Mouse (Mus musculus): ENCODE measurements at regions not wholly inside any gene's neighbourhood (a gene's known extent, or its start where the extent isn't known, plus 50 kb on each side); places are given as distances from the start of the nearest gene placed in this dataset.
"Not testable (repeated sequence)": the region's sequence is repeated elsewhere in the genome, so short reads cannot be mapped to it uniquely, and the experiment has no call there.

GRCm38 (mm10) chr3:39848829-39849228, 682.3 kb upstream of the Intu start:
- Histone ChIP-seq H3K27me3 (no peaks in the 10 kb centered on the region), H3K4me3 (no peak overlapping the region), H3K36me3 (no peaks in the 10 kb centered on the region), H3K9me3 (no peaks in the 10 kb centered on the region), H3K9ac (replicated peaks) (no peak overlapping the region), H3K4me1 (peaks cover 5% of the 10 kb centered on the region), H3K27ac (replicated peaks) (no peak overlapping the region), H3K4me2 (replicated peaks) (no peak overlapping the region)
- ATAC-seq (replicated peaks), result no peak
- 89% methylated on average over 6 of the region's 6 CpGs for WGBS

DNA sequence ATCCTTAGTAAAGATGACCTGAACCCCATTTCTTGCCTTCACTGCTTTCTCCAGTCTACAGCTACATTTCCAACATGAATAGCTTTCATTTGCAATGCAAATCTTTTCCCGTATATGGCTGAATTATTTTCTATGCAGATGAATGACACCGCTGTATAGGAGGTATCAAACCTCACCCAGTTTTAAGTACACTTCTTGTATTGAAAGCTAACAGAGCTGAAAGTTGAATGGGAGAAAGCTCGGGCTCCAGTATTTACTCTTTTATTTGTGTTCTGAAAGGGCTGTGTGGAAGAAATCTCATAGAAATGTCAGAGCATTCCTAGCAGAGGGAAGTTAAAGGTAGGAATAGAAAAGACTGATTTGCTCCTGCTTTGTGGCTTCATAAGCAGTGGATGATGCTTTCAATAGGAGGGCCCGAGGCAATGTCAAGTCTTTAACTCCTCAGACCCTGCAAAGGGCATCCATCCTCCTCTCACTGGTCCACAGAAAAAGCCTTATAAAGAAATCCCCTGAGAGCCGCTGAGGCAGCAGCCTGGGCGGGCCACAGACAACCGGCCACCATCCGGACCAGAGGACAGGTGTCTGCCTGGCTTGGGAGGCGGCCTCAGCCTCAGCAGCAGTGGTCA, 673.8 kb upstream of the Intu start:
- no peaks in the 10 kb centered on the region for H3K9me3 ChIP-seq
- H3K4me2 ChIP-seq (replicated peaks), result no peak overlapping the region; the same call in 1 of the 2 replicates
- H3K27me3 ChIP-seq, result no peaks in the 10 kb centered on the region
- no peaks in the 10 kb centered on the region for H3K36me3 ChIP-seq
- ATAC-seq (replicated peaks), result peak; percentile 53
- 23% methylated on average over 9 of the region's 9 CpGs for WGBS
- H3K27ac ChIP-seq (replicated peaks), result no peak overlapping the region
- no peak overlapping the region for H3K4me3 ChIP-seq
- H3K4me1 ChIP-seq, result peaks cover 10% of the 10 kb centered on the region
- H3K9ac ChIP-seq (replicated peaks), result no peak overlapping the region

DNA sequence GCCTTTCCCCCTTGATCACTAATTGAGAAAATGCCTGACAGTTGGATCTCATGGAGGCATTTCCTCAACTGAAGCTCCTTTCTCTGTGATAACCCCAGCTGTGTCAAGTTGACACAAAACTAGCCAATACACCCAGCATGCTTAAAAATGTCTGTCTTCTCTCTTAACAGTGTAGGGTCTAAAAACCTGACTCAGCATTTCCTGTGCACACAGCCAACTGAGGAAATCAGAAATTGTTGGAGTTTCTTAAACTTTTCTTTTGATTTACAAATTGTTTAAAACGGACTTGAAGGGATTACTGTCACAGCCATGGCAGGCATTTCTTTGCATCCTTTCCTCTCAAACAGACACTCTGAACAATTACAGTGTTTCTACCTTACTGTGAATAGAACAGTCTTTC, 655.0 kb upstream of the Intu start:
- not testable (repeated sequence) for H3K27me3 ChIP-seq; H3K4me2 ChIP-seq (replicated peaks); H3K9ac ChIP-seq (replicated peaks); H3K9me3 ChIP-seq; H3K36me3 ChIP-seq; H3K27ac ChIP-seq (replicated peaks); H3K4me1 ChIP-seq; H3K4me3 ChIP-seq; ATAC-seq (replicated peaks)
- 54% methylated on average over 1 of the region's 1 CpGs for WGBS

DNA sequence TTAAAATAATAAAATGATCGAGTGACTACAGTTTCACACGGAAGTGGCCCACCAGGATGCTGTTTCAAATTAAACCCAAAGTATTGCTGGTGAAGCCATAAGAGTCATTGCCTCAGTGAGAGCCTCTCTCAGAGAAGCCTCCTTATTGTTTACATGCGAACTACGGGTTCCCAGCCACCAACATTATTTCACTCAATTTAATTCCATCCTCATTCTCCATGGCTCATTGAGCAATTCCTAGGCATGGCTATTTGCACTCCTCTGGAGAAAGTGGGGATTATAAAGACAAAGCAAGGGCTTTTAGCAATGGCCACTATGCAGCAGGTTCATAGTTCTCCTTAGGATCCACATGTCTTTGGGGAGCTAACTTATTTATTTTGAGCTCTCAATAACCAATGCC, 646.7 kb upstream of the Intu start:
- Histone ChIP-seq H3K27me3 (no peaks in the 10 kb centered on the region), H3K4me1 (no peaks in the 10 kb centered on the region; the same call in 1 of the 2 replicates), H3K36me3 (no peaks in the 10 kb centered on the region), H3K9me3 (no peaks in the 10 kb centered on the region), H3K27ac (replicated peaks) (no peak overlapping the region), H3K9ac (replicated peaks) (no peak overlapping the region), H3K4me2 (replicated peaks) (no peak overlapping the region), H3K4me3 (no peak overlapping the region)
- no peak for ATAC-seq (replicated peaks)
- WGBS, result 15% methylated on average over 4 of the region's 4 CpGs

DNA sequence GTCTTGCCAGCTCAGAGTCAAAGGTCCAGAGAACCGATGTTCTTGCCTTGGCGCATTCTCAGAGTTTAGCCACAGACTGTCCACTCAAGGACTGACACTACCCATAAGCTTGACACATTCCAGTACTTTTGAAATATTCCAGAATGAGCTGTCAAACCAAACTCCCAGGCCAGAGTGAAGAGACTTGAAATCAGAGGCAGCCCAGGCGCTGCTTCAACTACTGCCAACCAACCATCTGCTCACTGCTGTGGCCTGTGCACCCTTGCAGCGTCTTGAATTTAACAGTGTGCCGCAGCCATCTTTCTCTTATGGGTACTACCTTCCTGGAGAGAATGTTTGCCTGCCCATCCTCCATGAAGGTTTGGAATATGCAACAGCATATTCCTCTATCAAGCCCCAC, 642.7 kb upstream of the Intu start:
- 87% methylated on average over 5 of the region's 5 CpGs for WGBS
- no peaks in the 10 kb centered on the region for H3K27me3 ChIP-seq
- no peak overlapping the region for H3K4me2 ChIP-seq (replicated peaks)
- no peak overlapping the region for H3K9ac ChIP-seq (replicated peaks)
- H3K36me3 ChIP-seq, result no peaks in the 10 kb centered on the region
- no peak; the same call in 1 of the 2 replicates for ATAC-seq (replicated peaks)
- no peak overlapping the region for H3K4me3 ChIP-seq
- H3K27ac ChIP-seq (replicated peaks), result no peak overlapping the region
- no peaks in the 10 kb centered on the region; the same call in 1 of the 2 replicates for H3K4me1 ChIP-seq
- no peaks in the 10 kb centered on the region for H3K9me3 ChIP-seq

GRCm38 (mm10) chr3:39889222-39889621, 641.9 kb upstream of the Intu start:
- H3K4me3 ChIP-seq, result no peak overlapping the region
- WGBS, result 78% methylated on average over 2 of the region's 2 CpGs
- no peaks in the 10 kb centered on the region for H3K9me3 ChIP-seq

DNA sequence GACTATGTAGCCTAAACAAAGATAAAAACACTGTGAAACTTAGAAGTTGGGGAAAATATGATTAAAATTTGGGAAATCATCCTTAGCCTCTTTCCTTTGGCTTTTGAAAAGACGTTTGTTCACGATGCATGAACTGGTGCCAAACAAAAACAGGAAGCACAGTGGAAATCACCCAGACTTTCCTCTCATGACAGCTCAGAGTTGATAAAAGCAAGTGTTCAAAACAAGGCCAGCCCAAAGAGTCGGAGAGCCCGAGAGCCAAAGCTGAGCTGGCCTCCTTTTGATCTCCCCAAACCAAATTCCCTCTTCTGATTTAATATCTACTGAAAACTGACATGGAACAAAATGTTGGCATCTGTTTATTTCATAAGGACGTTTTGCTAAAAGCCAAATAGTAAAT, 632.1 kb upstream of the Intu start:
- 66% methylated on average over 5 of the region's 5 CpGs for WGBS
- no peaks in the 10 kb centered on the region for H3K4me1 ChIP-seq
- ATAC-seq (replicated peaks), result no peak
- no peak overlapping the region for H3K4me2 ChIP-seq (replicated peaks)
- no peak overlapping the region for H3K4me3 ChIP-seq
- no peaks in the 10 kb centered on the region for H3K36me3 ChIP-seq
- H3K27ac ChIP-seq (replicated peaks), result no peak overlapping the region
- no peak overlapping the region for H3K9ac ChIP-seq (replicated peaks)
- H3K9me3 ChIP-seq, result no peaks in the 10 kb centered on the region
- H3K27me3 ChIP-seq, result no peaks in the 10 kb centered on the region

More at GRCm38 (mm10) chr3:39889222-39889621, 641.9 kb upstream of the Intu start:
- H3K27me3 ChIP-seq, result no peaks in the 10 kb centered on the region
- no peaks in the 10 kb centered on the region for H3K36me3 ChIP-seq
- no peak overlapping the region for H3K9ac ChIP-seq (replicated peaks)
- ATAC-seq (replicated peaks), result no peak
- H3K27ac ChIP-seq (replicated peaks), result no peak overlapping the region
- no peaks in the 10 kb centered on the region; the same call in 1 of the 2 replicates for H3K4me1 ChIP-seq
- no peak overlapping the region for H3K4me2 ChIP-seq (replicated peaks)

- Histone ChIP-seq H3K36me3 (no peaks in the 10 kb centered on the region), H3K27ac (replicated peaks) (no peak overlapping the region), H3K9me3 (no peaks in the 10 kb centered on the region), H3K4me2 (replicated peaks) (no peak overlapping the region), H3K27me3 (no peaks in the 10 kb centered on the region), H3K9ac (replicated peaks) (no peak overlapping the region), H3K4me1 (no peaks in the 10 kb centered on the region), H3K4me3 (no peak overlapping the region)
- ATAC-seq (replicated peaks), result no peak
- WGBS, result 80% methylated on average over 2 of the region's 2 CpGs
Measured at GRCm38 (mm10) chr3:39900207-39900606, 630.9 kb upstream of the Intu start.

DNA sequence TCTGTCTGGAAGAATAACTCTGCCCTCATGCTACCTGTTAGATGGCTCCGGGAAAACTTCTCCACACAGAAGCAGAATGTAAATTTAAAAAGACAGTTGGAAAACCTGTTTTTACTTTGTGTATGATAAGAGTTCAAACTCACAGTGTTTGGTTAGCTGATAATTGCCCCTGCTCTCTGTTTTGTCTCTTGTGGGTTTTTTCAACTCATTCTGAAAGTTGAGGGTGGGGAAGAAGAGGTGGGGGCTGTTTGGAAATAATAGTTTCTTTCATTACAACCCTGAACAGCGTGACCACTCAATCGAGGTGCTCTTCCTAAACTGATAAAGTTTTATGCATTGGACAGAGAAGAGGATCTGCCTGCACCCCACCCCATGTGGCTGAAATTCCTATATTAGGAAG, 626.7 kb upstream of the Intu start:
- 59% methylated on average over 3 of the region's 3 CpGs for WGBS
- Histone ChIP-seq H3K4me1 (no peaks in the 10 kb centered on the region), H3K36me3 (no peaks in the 10 kb centered on the region), H3K27me3 (no peaks in the 10 kb centered on the region), H3K9me3 (no peaks in the 10 kb centered on the region), H3K4me2 (replicated peaks) (no peak overlapping the region), H3K9ac (replicated peaks) (no peak overlapping the region), H3K27ac (replicated peaks) (no peak overlapping the region), H3K4me3 (no peak overlapping the region)
- no peak for ATAC-seq (replicated peaks)

- Histone ChIP-seq H3K9ac (replicated peaks) (no peak overlapping the region), H3K4me1 (no peaks in the 10 kb centered on the region), H3K27me3 (no peaks in the 10 kb centered on the region), H3K4me3 (no peak overlapping the region), H3K9me3 (no peaks in the 10 kb centered on the region), H3K27ac (replicated peaks) (no peak overlapping the region), H3K4me2 (replicated peaks) (no peak overlapping the region), H3K36me3 (no peaks in the 10 kb centered on the region)
- no peak for ATAC-seq (replicated peaks)
- WGBS, result 88% methylated on average over 4 of the region's 4 CpGs
Measured at GRCm38 (mm10) chr3:39908676-39909362, 622.3 kb upstream of the Intu start.

GRCm38 (mm10) chr3:39909642-39910041, 621.4 kb upstream of the Intu start:
- WGBS, result 75% methylated on average over 1 of the region's 1 CpGs
- Histone ChIP-seq H3K27ac (replicated peaks) (no peak overlapping the region), H3K4me2 (replicated peaks) (no peak overlapping the region), H3K4me3 (no peak overlapping the region), H3K9me3 (no peaks in the 10 kb centered on the region), H3K9ac (replicated peaks) (no peak overlapping the region), H3K4me1 (no peaks in the 10 kb centered on the region), H3K36me3 (no peaks in the 10 kb centered on the region), H3K27me3 (no peaks in the 10 kb centered on the region)
- ATAC-seq (replicated peaks), result no peak

DNA sequence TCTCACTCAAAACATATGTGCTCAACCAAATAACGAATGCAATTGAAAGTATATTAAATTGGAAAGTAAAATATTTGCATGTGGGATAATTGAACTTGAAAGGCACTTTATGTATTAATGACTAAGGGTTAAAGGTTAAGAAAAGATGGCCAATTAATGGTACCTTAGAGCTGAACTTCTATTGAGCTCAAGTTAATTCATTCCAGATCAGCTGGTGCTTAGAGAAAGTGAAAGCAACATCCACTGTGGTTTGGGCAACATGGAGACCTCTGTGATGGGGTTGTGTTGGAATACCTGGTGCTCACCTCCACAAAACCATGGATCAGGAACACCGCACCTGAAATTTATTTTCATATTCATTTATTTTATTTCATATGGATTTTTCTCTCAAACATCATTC, 612.5 kb upstream of the Intu start:
- no peak overlapping the region for H3K9ac ChIP-seq (replicated peaks)
- ATAC-seq (replicated peaks), result no peak
- H3K9me3 ChIP-seq, result no peaks in the 10 kb centered on the region
- H3K27ac ChIP-seq (replicated peaks), result no peak overlapping the region
- H3K4me1 ChIP-seq, result no peaks in the 10 kb centered on the region
- H3K27me3 ChIP-seq, result no peaks in the 10 kb centered on the region
- H3K36me3 ChIP-seq, result no peaks in the 10 kb centered on the region
- no peak overlapping the region for H3K4me2 ChIP-seq (replicated peaks)
- 87% methylated on average over 2 of the region's 2 CpGs for WGBS
- H3K4me3 ChIP-seq, result no peak overlapping the region

GRCm38 (mm10) chr3:39925436-39925835, 605.6 kb upstream of the Intu start:
- ATAC-seq (replicated peaks), result no peak
- no peaks in the 10 kb centered on the region for H3K9me3 ChIP-seq
- no peaks in the 10 kb centered on the region for H3K4me1 ChIP-seq
- no peak overlapping the region for H3K4me3 ChIP-seq
- H3K27me3 ChIP-seq, result no peaks in the 10 kb centered on the region
- H3K4me2 ChIP-seq (replicated peaks), result no peak overlapping the region
- no peak overlapping the region for H3K27ac ChIP-seq (replicated peaks)
- WGBS, result 88% methylated on average over 3 of the region's 3 CpGs
- H3K9ac ChIP-seq (replicated peaks), result no peak overlapping the region
- no peaks in the 10 kb centered on the region for H3K36me3 ChIP-seq

Measured in forebrain, embryonic 15.5 days (tissue).